Mouse (Mus musculus) cerebellum, adult (tissue): ENCODE measurements around the gene Plekha4.
A peak's percentile ranks its signal among the peaks of the same experiment; 100 is the strongest.
"Not testable (repeated sequence)": the region's sequence is repeated elsewhere in the genome, so short reads cannot be mapped to it uniquely, and the experiment has no call there.

ENCODE experiments used
- ATAC-seq: cut with Nextera tagmentation; 2 replicates; pipeline ENCODE4 v1.9.2; 2017; ENCODE audit warnings: mild to moderate bottlenecking, moderate library complexity, mixed read lengths; ENCODE audit not compliant: insufficient number of reproducible peaks, low FRiP score, low TSS enrichment

Gene Plekha4

DNA sequence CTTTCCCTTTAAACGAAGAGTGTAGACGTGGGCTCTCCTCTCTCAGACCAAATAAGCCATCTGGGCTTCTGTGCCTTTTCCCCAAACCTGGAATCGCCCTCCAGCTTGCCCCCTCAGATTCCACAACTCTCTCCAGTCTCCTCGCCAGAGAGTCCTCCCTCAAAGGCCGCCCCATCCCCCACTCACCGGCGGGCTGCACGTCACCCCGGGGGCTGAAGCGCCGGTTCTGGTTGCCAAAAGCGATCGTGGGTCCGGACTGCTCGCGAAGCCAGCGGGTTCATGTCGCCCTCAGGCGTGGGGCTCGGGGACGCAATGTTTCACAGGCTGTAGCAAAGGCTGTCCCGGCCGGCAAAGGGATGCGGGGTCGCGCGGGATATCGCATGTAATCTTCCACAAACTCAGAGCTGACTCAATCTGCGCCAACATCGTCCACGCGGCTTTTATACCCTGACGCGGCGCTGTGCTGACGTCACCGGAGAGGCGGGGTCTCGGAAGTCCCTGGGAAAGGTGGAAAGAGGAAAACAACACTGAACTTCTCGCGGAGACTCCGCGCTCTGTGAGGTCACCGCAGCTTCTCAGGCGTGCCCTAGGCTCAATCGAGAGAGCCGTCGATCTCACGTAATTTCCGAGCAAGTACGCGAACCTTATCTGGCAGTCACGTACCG is at the start of gene Plekha4, which contains the start of gene Ppp1r15a:
Gene Plekha4, plus strand, starts transcription at position 522 of the 665 bp plus-strand sequence.
Gene Ppp1r15a, minus strand, starts transcription at position 460 of the 665 bp plus-strand sequence.
- peak; percentile 71; the same call in 1 of the 2 replicates for ATAC-seq

DNA sequence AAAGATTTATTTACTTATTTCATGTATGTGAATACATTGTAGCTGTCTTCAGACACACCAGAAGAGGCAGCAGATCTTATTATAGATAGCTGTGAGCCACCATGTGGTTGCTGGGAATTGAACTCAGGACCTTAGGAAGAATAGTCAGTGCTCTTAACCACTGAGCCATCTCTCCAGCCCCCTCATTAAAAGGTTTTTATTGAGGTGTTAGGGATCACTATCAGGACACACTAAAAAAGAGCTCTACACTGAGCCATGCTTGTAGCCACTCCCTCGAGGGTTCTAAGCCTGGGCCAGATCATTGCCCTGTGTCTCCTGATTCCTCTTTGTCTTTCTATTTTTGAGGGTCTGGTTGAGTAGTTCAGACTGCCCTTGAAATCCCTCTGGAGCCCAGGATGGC is 49.7 kb upstream of the Plekha4 start:
- no peak for ATAC-seq

- ATAC-seq, result no peak; the same call in 1 of the 2 replicates
Measured at GRCm38 (mm10) chr7:45477003-45477402, 49.1 kb upstream of the Plekha4 start.

DNA sequence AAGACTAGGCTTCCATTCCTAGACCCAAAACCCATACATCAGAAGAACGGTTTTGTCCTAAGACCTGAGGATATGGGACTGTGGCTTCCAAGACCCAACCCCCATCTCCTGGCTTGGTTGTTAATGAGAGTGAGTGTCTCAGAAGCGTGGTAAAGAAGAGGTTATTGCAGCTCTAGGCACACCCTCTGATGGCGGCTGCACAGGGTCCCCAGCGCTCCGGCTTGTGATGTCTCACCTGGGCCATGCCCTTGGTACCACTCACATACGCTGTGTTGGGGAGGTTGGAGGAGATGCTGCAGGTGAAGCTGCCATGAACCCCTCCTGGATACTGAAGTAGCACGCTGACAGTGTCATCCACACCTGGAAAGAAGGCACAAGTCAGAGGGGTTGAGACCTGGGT is 47.4 kb upstream of the Plekha4 start:
- no peak for ATAC-seq

DNA sequence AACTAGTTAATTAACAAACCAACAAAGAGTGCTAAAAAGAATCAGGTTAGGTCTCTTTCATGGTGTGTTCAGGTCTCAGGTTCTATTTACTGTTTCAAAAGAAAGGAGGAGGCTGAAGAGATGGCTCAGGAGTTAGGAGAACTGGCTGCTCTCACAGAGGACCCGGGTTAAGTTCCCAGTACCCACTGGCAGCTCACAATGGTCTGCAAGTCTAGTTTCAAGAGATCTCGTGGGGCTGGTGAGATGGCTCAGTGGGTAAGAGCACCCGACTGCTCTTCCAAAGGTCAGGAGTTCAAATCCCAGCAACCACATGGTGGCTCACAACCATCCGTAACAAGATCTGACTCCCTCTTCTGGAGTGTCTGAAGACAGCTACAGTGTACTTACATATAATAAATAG is 45.8 kb upstream of the Plekha4 start:
- ATAC-seq, result not testable (repeated sequence)

GRCm38 (mm10) chr7:45481374-45481927 is 44.7 kb upstream of the Plekha4 start, which contains the start of gene Tulp2:
Gene Tulp2 (plus strand): TSS chr7:45481877.
- no peak; the same call in 1 of the 2 replicates for ATAC-seq

GRCm38 (mm10) chr7:45482166-45482565 is 44.0 kb upstream of the Plekha4 start:
- no peak for ATAC-seq

DNA sequence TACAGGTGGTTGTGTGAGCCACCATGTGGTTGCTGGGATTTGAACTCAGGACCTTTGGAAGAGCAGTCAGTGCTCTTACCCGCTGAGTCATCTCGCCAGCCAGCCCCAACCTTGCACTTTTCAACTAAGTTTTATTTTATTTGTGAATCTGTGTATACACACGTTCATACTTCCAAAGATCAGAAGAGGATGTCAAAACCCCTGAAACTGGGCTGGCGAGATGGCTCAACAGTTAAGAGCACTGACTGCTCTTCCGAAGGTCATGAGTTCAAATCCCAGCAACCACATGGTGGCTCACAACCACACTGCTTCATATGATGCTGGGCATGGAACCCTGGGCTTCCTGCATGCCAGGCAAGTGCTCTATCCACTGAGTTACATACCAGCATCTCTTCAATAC is 41.1 kb upstream of the Plekha4 start:
- ATAC-seq, result not testable (repeated sequence)

- ATAC-seq, result no peak
Measured at GRCm38 (mm10) chr7:45486158-45486557, 40.0 kb upstream of the Plekha4 start.

GRCm38 (mm10) chr7:45486761-45487415 is 39.2 kb upstream of the Plekha4 start, which contains the start of gene Gm45808:
Gene Gm45808 (minus strand): TSS chr7:45486811.
- ATAC-seq, result no peak

- no peak for ATAC-seq
Measured at GRCm38 (mm10) chr7:45487861-45488292, 38.3 kb upstream of the Plekha4 start.

DNA sequence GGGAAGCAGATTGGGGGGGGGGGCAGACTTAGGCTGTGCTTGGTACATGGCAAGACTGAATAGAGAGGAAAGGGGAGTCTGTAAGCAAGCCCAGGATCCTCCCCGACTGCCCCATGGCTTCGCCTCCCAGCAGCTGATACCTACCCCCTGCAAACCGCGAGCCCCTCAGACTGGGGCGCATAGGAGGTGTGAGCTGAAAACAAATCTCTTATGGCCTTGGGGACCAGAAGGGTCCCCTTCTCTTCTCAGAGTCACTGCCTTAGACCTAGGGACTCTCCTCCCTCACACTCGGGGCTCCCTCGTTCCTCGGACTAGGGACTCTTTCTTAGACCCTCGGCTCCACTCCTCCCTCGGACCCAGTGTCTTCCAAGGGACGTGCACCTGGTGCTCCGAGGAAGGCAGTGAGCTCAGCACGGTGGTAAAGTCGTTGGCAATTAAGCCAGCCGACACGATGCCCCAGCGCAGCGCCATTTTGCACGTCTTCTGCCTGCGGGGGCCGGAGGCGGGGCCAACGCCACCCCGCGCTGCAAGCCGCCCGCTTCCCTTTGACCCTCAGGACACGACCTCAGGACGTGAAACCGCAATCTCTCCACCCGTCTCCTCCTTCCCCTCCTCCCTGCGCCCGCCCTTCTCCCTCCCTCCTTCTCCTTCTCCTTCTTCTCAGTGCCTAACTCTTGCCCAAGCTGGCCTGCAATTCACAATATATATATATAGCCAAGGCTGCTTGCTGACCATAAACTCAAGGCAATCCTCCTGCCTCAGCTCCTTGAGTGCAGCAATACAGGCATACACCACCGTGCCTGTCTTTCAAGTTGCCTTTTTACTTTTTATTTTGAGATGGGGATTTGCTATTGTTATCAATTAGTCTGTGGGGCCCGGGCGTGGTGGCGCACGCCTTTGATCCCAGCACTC is 37.6 kb upstream of the Plekha4 start, which contains the start of gene Dhdh:
Gene Dhdh, minus strand, starts transcription at position 513 of the 912 bp plus-strand sequence.
- ATAC-seq, result no peak

DNA sequence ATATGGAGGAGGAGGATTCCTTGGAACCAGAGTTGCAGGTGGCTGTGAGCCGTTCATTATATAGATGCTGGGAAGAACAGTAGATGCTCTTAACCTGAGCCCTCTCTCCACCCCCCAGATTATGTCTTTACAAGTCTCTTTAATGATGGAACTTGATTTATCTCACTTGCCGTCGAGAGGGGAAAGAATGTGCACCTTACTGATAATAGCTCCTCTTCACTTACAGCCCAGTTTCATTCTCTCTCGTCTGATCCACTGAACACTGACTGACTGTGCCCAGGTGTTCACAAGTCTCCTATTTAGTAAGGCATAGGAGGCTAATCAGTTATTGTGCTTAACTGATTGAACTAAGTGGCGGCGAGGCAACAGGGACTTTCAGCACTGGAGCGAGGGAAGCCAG is 36.6 kb upstream of the Plekha4 start:
- ATAC-seq, result no peak

- ATAC-seq, result no peak
Measured at GRCm38 (mm10) chr7:45490822-45491221, 35.3 kb upstream of the Plekha4 start.

DNA sequence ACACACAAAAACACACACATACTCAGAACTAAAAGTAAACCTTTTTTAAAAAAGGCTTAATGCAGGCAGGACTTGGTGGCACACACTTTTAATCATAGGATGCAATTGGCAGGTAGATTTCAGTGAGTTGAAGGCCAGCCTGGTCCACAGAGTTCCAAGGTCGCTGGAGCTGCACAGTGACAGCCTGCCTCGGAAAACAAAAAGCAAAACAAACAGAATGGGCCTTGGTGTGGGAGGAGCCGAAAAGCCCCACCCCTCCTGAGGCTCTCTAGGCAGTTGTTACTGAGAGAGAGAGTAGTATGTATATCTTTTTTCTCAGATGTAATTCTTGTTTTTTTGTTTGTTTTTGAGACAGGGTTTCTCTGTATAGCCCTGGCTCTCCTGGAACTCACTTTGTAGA is 34.9 kb upstream of the Plekha4 start:
- no peak for ATAC-seq

DNA sequence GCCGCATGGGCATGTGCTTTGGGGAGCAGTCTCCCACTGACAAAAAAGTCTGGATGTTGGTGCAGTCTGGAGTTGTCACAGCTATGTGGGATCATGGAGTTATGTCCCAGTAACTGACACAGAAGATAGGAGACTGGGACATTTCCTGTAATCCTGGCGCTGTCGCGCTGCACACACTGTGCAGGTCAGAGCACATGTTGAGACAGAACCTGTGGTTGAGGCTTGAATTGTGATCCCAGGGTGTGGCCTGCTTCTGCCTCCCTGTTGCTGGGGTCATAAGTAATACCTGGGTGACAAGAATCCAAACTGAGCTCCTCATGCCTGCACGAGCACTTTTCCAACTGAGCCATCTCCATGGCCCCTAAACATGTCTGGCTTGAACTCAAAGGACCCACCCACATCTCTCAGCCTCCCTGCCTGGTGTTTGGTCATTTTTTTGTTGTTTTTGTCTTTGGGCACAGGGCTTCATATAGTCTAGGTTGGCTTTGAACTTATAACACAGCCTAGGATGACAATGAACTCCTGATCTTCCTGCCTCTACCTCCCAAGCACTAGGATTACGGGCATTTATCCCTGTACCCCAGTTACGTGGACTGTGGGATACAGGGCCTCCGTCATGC is 33.8 kb upstream of the Plekha4 start:
- ATAC-seq, result no peak

DNA sequence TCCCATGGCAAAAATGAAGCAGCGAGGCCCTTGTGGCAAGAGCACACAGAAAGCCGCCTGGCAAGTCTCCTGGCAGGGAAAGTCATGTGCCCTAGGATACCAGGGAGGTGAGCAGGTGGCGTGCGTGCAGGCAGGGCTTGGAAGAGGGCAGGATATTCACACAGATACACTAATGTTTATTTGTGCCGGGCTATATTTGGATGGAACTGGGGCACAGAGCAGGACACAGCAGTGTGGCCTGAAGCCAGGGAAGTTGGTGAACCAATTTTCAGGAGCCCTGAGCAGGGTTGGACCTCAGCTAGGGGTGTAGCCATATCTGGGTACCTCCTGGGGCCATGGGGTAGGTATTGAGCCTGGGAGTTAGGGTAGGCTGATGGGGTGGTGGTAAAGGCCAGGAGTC is 33.2 kb upstream of the Plekha4 start:
- peak; percentile 77; the same call in 1 of the 2 replicates for ATAC-seq

- ATAC-seq, result no peak
Measured at GRCm38 (mm10) chr7:45494548-45494947, 31.6 kb upstream of the Plekha4 start.

GRCm38 (mm10) chr7:45498427-45498826 is 27.7 kb upstream of the Plekha4 start:
- ATAC-seq, result no peak

- ATAC-seq, result no peak
Measured at GRCm38 (mm10) chr7:45507583-45507982, 18.5 kb upstream of the Plekha4 start.
